Mouse (Mus musculus) CH12.LX (cell line): ENCODE results near the gene Ctdspl. TPM values are rescaled to one million over a fixed set of nuclear protein-coding genes. Genes with fewer than 3 reads are reported as not detected.

Experiments used
- DNase-seq: peaks from one replicate; pipeline ENCODE4 v3.0.0-alpha.2; 2013; ENCODE audit errors: extremely low read depth
- H3K27ac ChIP-seq: 2 replicates; pipeline ENCODE4 v1.5.1; 2012; ENCODE audit warnings: low read depth, mild to moderate bottlenecking, control low read depth, moderate library complexity; ENCODE audit not compliant: insufficient read depth
- H3K27me3 ChIP-seq: replicated peaks from 2 replicates; pipeline ENCODE3; 2012; ENCODE audit warnings: inconsistent platforms
- H3K36me3 ChIP-seq, 2 experiments: replicated peaks in 1 of 2; 2 replicates each; pipeline versions ENCODE3 to v1.6.1; 2012; ENCODE audit warnings: inconsistent platforms in 1 of 2, low read length in 1 of 2, mild to moderate bottlenecking in 1 of 2, mixed read lengths in 1 of 2, moderate library complexity in 1 of 2; ENCODE audit not compliant: control insufficient read depth in 1 of 2, insufficient read depth in 1 of 2
- H3K4me1 ChIP-seq, 2 experiments: 2 replicates each; pipeline ENCODE4 v1.6.1; 2012; ENCODE audit warnings: inconsistent platforms in 1 of 2, moderate library complexity in 1 of 2; ENCODE audit not compliant: insufficient read depth in 2 of 2, control insufficient read depth in 1 of 2
- H3K4me2 ChIP-seq: 2 replicates; pipeline ENCODE4 v1.6.1; 2012; ENCODE audit warnings: low read depth, mild to moderate bottlenecking, control low read depth; ENCODE audit not compliant: poor library complexity, insufficient read depth, severe bottlenecking
- H3K4me3 ChIP-seq, 3 experiments: fragments of 150-350 bp in 1 of 3; sonication (generic) in 1 of 3; replicated peaks in 1 of 3; 2 replicates each; pipeline versions ENCODE3 to v1.5.1; 2011 to 2012; ENCODE audit warnings: low read depth in 2 of 3, low read length in 2 of 3, mild to moderate bottlenecking in 2 of 3, moderate library complexity in 2 of 3, control low read depth in 1 of 3, improper control_type of control experiment in 1 of 3, inconsistent platforms in 1 of 3, mixed read lengths in 1 of 3; ENCODE audit not compliant: poor library complexity in 1 of 3
- H3K79me2 ChIP-seq: replicated peaks from 2 replicates; pipeline ENCODE4 v1.6.1; 2012; ENCODE audit warnings: mild to moderate bottlenecking, moderate library complexity; ENCODE audit not compliant: control insufficient read depth, poor library complexity, insufficient read depth, severe bottlenecking; ENCODE audit errors: extremely low read depth
- H3K9ac ChIP-seq: 2 replicates; pipeline ENCODE4 v1.6.1; 2012; ENCODE audit warnings: low read depth, mild to moderate bottlenecking, control low read depth, moderate library complexity; ENCODE audit not compliant: insufficient read depth
- H3K9me3 ChIP-seq: replicated peaks from 2 replicates; pipeline ENCODE3; 2012; ENCODE audit warnings: low read length, inconsistent platforms, mixed read lengths
- BHLHE40 ChIP-seq: IDR thresholded peaks from 2 replicates; pipeline ENCODE4 v1.6.1; 2011; ENCODE audit warnings: mild to moderate bottlenecking, low read depth, low read length, improper control_type of control experiment
- CHD2 ChIP-seq: IDR thresholded peaks from 2 replicates; pipeline ENCODE4 v1.6.1; 2011; ENCODE audit warnings: low read length, improper control_type of control experiment
- CTCF ChIP-seq, 2 experiments: IDR thresholded peaks in 1 of 2; conservative IDR thresholded peaks in 1 of 2; 2 replicates each; pipeline ENCODE4 v1.5.1; 2011 to 2012; ENCODE audit warnings: low read depth in 2 of 2, low read length in 2 of 2, improper control_type of control experiment in 1 of 2, inconsistent platforms in 1 of 2, mild to moderate bottlenecking in 1 of 2, moderate library complexity in 1 of 2
- ELF1 ChIP-seq: IDR thresholded peaks from 2 replicates; pipeline ENCODE4 v1.6.1; 2014; ENCODE audit warnings: low read depth, mild to moderate bottlenecking, inconsistent platforms, low read length, improper control_type of control experiment
- ETS1 ChIP-seq: conservative IDR thresholded peaks from 2 replicates; pipeline ENCODE4 v1.6.1; 2012; ENCODE audit warnings: low read depth, mild to moderate bottlenecking, inconsistent platforms, low read length, improper control_type of control experiment, moderate library complexity
- IRF4 ChIP-seq: IDR thresholded peaks from 2 replicates; pipeline ENCODE4 v1.6.1; 2014; ENCODE audit warnings: low read depth, mild to moderate bottlenecking, inconsistent platforms, low read length, improper control_type of control experiment
- JUN ChIP-seq: IDR thresholded peaks from 2 replicates; pipeline ENCODE4 v1.6.1; 2011; ENCODE audit warnings: low read depth, mild to moderate bottlenecking, low read length, improper control_type of control experiment, moderate library complexity; ENCODE audit not compliant: insufficient read depth
- KAT2A ChIP-seq: IDR thresholded peaks from 2 replicates; pipeline ENCODE4 v1.6.1; 2012; ENCODE audit warnings: low read length, improper control_type of control experiment, inconsistent platforms; ENCODE audit not compliant: insufficient replicate concordance
- MAX ChIP-seq: IDR thresholded peaks from 2 replicates; pipeline ENCODE4 v1.6.1; 2011; ENCODE audit warnings: low read length, improper control_type of control experiment
- MAZ ChIP-seq: IDR thresholded peaks from 2 replicates; pipeline ENCODE4 v1.6.1; 2012; ENCODE audit warnings: low read depth, mild to moderate bottlenecking, inconsistent platforms, low read length, improper control_type of control experiment, moderate library complexity
- MYC ChIP-seq: IDR thresholded peaks from 2 replicates; pipeline ENCODE4 v1.6.1; 2011; ENCODE audit warnings: low read depth, mild to moderate bottlenecking, improper control_type of control experiment, low read length
- NRF1 ChIP-seq: IDR thresholded peaks from 2 replicates; pipeline ENCODE4 v1.6.1; 2014; ENCODE audit warnings: low read depth, mild to moderate bottlenecking, inconsistent platforms, low read length, improper control_type of control experiment, moderate library complexity
- PAX5 ChIP-seq: IDR thresholded peaks from 2 replicates; pipeline ENCODE4 v1.6.1; 2012; ENCODE audit warnings: low read length, inconsistent platforms, mixed read lengths
- RAD21 ChIP-seq: IDR thresholded peaks from 2 replicates; pipeline ENCODE4 v1.6.1; 2011; ENCODE audit warnings: low read depth, mild to moderate bottlenecking, low read length, improper control_type of control experiment, moderate library complexity
- SIN3A ChIP-seq: IDR thresholded peaks from 2 replicates; pipeline ENCODE4 v1.6.1; 2012; ENCODE audit warnings: low read length, improper control_type of control experiment, inconsistent platforms
- SMC3 ChIP-seq: IDR thresholded peaks from 2 replicates; pipeline ENCODE4 v1.6.1; 2011; ENCODE audit warnings: low read depth, low read length, improper control_type of control experiment
- TBP ChIP-seq: conservative IDR thresholded peaks from 2 replicates; pipeline ENCODE4 v1.6.1; 2011; ENCODE audit warnings: low read depth, low read length, improper control_type of control experiment
- USF1 ChIP-seq: IDR thresholded peaks from 2 replicates; pipeline ENCODE4 v1.6.1; 2014; ENCODE audit warnings: low read depth, mild to moderate bottlenecking, inconsistent platforms, low read length, improper control_type of control experiment
- USF2 ChIP-seq: conservative IDR thresholded peaks from 2 replicates; pipeline ENCODE4 v1.6.1; 2011; ENCODE audit warnings: low read depth, low read length, improper control_type of control experiment
- ZC3H11A ChIP-seq: IDR thresholded peaks from 2 replicates; pipeline ENCODE4 v1.6.1; 2012; ENCODE audit warnings: low read depth, mild to moderate bottlenecking, inconsistent platforms, low read length, improper control_type of control experiment
- ZKSCAN1 ChIP-seq: IDR thresholded peaks from 2 replicates; pipeline ENCODE4 v1.6.1; 2012; ENCODE audit warnings: low read depth, inconsistent platforms, low read length, improper control_type of control experiment, borderline replicate concordance
- dilution Hi-C: fragments of 300-500 bp; cut with MboI; formaldehyde crosslinking; loops from 2 replicates; pipeline ENCODE4 v1.14.3; 2020; ENCODE audit warnings: low sequenced_read_pairs; ENCODE audit not compliant: extremely low pct_unique_long_range_greater_than_20kb, extremely low pct_ligation_motif_present
- in situ Hi-C: fragments of 300-500 bp; cut with MboI; formaldehyde crosslinking; loops from 3 replicates; pipeline ENCODE4 v1.14.3; 2019; ENCODE audit warnings: low sequenced_read_pairs, low pct_ligation_motif_present, low pct_unique_long_range_greater_than_20kb, mixed read lengths
- polyA plus RNA-seq: library from polyadenylated mRNA; unstranded; fragments of >175 nt; gene quantifications from 2 replicates; pipeline ENCODE4 v1.2.1, GENCODE M21; 2012; ENCODE audit warnings: low read depth; ENCODE audit not compliant: insufficient read length
- total RNA-seq, 2 experiments: library from RNA; depleted of rRNA; stranded (reverse); fragments of 300-350 nt in 1 of 2; fragments of >200 nt in 1 of 2; gene quantifications; 2 replicates each; pipeline ENCODE4 v1.2.3; 2012 to 2014

The Ctdspl gene
- total and polyA plus RNA-seq, 3 experiments: not detected

- no peaks in the 10 kb centered on the region for H3K9me3 ChIP-seq
- H3K9ac ChIP-seq: no peak overlapping the region
- H3K36me3 ChIP-seq: no peaks in the 10 kb centered on the region
- H3K27me3 ChIP-seq: peaks cover 72% of the 10 kb centered on the region
- TF ChIP-seq IRF4: no peak
- no peak for TF ChIP-seq ELF1
- no peak for TF ChIP-seq MAZ
- TF ChIP-seq CHD2: no peak
- TF ChIP-seq SIN3A: no peak
- no peak for TF ChIP-seq USF2
- no peak for TF ChIP-seq RAD21
- TF ChIP-seq NRF1: no peak
- TF ChIP-seq ETS1: no peak
- H3K4me2 ChIP-seq: no peak overlapping the region
- H3K27ac ChIP-seq: no peak overlapping the region
- no peak overlapping the region for H3K4me3 ChIP-seq
- dilution Hi-C loops: no loop called here
- H3K79me2 ChIP-seq: no peaks in the 10 kb centered on the region
- DNase-seq: no peak
- H3K4me1 ChIP-seq: no peaks in the 10 kb centered on the region
- in situ Hi-C loops: no loop called here
Measured at GRCm38 (mm10) chr9:119004703-119005076, 78.4 kb downstream of the Ctdspl start.

- no peaks in the 10 kb centered on the region for H3K9me3 ChIP-seq
- dilution Hi-C loops: no loop called here
- no peak overlapping the region for H3K27ac ChIP-seq
- peaks cover 78% of the 10 kb centered on the region for H3K27me3 ChIP-seq
- no peak overlapping the region for H3K4me3 ChIP-seq
- no peaks in the 10 kb centered on the region for H3K4me1 ChIP-seq
- no peak overlapping the region for H3K9ac ChIP-seq
- H3K79me2 ChIP-seq: no peaks in the 10 kb centered on the region
- TF ChIP-seq MAX (no peak), JUN (no peak), SMC3 (no peak), SIN3A (no peak), USF1 (no peak), ETS1 (no peak), PAX5 (no peak), MYC (no peak), TBP (no peak), ZC3H11A (no peak), BHLHE40 (no peak), ZKSCAN1 (no peak), CHD2 (no peak), MAZ (no peak), CTCF (conservative IDR thresholded peaks at IDR 0.05 in 1 of 2, IDR thresholded peaks at IDR 0.05 in 1 of 2; ENCODE audit: low read depth in 2 of 2, low read length in 2 of 2) (no peak), KAT2A (no peak)
- in situ Hi-C loops: no loop called here
- DNase-seq: no peak
- no peaks in the 10 kb centered on the region for H3K36me3 ChIP-seq
- H3K4me2 ChIP-seq: no peak overlapping the region
Measured at GRCm38 (mm10) chr9:119005303-119006029, 79.2 kb downstream of the Ctdspl start.
